Mouse (Mus musculus): ENCODE measurements at regions not wholly inside any gene's neighbourhood (a gene's known extent, or its start where the extent isn't known, plus 50 kb on each side); places are given as distances from the start of the nearest gene placed in this dataset.

- no peak for DNase-seq (ENCODE audit: low read depth)
Measured at GRCm38 (mm10) chr10:125892122-125892521, 73.8 kb upstream of the Lrig3 start.

GRCm38 (mm10) chr10:125895744-125896482, 70.1 kb upstream of the Lrig3 start:
- DNase-seq (ENCODE audit: low read depth), result no peak

DNA sequence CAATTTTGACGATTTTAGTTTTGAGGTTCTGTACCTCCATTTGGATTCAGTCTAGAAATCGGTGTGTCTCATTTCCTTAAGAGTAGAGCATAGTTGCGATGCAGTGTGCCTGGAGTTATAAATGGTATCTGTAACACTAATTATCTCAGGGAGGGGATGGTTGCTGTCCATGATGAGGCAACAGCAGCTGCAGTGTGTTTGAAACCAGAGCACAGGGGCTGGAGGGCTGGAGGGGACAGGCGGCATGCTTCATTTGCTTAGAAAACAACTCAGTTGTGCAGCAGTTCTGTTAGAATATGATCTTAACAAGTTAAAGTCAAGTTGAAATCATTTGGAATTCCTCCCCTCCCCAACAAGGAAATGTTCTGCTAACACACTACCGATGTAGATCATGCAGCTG, 69.3 kb upstream of the Lrig3 start:
- no peak for DNase-seq (ENCODE audit: low read depth)

DNA sequence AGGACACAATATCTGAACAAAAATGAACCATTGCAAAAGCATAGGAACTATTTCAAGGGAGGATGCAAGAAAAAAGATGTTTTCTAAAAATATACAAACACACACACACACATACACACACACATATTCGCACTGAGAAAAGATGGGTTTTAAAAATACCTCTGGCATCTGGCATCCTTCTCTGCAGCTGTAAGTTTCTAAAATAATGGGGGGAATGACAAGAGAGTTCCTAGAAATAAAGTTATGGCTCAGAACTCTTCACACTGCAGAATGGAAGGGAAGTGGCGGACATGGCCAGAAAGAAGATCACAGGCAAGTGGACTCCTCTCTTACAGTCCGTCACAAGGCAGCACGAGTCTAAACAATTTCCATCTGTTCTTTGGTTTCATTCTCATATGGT, 66.5 kb upstream of the Lrig3 start:
- DNase-seq (ENCODE audit: low read depth), result no peak

DNA sequence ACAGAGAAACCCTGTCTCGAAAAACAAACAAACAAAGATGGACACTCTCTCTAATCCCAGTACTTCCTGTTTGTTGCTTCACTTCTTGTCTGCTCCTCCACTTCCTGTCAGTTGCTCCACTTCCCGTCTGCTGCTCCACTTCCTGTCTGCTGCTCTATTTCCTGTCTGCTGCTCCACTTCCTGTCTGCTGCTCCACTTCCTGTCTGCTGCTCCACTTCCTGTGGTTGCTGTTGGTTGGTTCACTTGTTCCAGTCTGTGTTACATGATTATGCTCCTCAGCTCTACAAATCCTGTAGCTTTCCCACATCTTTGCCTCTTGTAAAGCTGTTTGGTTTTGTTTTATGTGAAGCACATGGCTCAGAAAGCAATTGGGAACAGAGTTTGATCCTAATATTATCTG, 65.4 kb upstream of the Lrig3 start:
- DNase-seq (ENCODE audit: low read depth), result no peak

- no peak for DNase-seq (ENCODE audit: low read depth)
Measured at GRCm38 (mm10) chr10:125902668-125903067, 63.3 kb upstream of the Lrig3 start.

DNA sequence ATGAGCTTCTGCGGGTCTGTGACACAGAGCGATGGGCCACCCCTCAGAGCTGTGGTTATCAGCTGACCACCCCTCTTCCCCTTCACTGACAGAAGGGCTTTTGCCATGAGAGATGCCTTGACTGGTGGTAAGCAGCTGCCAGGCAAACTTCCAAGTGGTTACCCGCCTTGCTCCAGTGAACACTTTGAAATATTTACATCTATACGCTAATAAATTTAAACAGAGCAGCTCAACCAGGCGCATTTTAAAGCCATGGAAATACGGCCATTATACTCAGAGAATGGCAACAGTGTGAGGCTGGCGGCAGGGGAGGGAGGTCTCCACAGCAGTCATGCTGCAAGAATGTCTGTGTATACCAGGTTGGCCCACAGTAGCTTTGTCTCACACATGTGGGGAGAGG, 53.8 kb upstream of the Lrig3 start:
- DNase-seq (ENCODE audit: low read depth), result no peak
